Mouse (Mus musculus) hindbrain, embryonic 11.5 days (tissue): Measurements from ENCODE around the gene Adal. TPM values are rescaled to one million over a fixed set of nuclear protein-coding genes. Genes with fewer than 3 reads are reported as not detected.

Experiments used
- ATAC-seq: fragments of 200-750 bp; cut with Nextera tagmentation; 2 replicates; pipeline ENCODE4 v1.8.0; 2017; ENCODE audit warnings: mild to moderate bottlenecking, moderate TSS enrichment, moderate library complexity; ENCODE audit not compliant: low FRiP score
- DNase-seq: peaks from one replicate; pipeline ENCODE4 v3.0.0-alpha.2; 2015; ENCODE audit warnings: low spot score
- H3K27ac ChIP-seq: fragments of 300-500 bp; sonication (generic); 2 replicates; pipeline ENCODE4 v1.5.1; 2014; ENCODE audit warnings: mild to moderate bottlenecking, low read depth, low read length
- H3K27me3 ChIP-seq: fragments of 300-500 bp; sonication (generic); 2 replicates; pipeline ENCODE4 v1.6.1; 2014; ENCODE audit warnings: mild to moderate bottlenecking, low read length, moderate library complexity, mixed read lengths; ENCODE audit not compliant: control insufficient read depth, insufficient read depth
- H3K36me3 ChIP-seq: fragments of 300-500 bp; sonication (generic); 2 replicates; pipeline ENCODE4 v1.6.1; 2014; ENCODE audit warnings: mild to moderate bottlenecking, low read length, moderate library complexity, mixed read lengths; ENCODE audit not compliant: control insufficient read depth, insufficient read depth
- H3K4me1 ChIP-seq: fragments of 300-500 bp; sonication (generic); replicated peaks from 2 replicates; pipeline ENCODE4 v1.6.1; 2014; ENCODE audit warnings: low read length, mixed read lengths; ENCODE audit not compliant: control insufficient read depth, insufficient read depth
- H3K4me2 ChIP-seq: fragments of 300-500 bp; sonication (generic); replicated peaks from 2 replicates; pipeline ENCODE4 v1.6.1; 2014; ENCODE audit warnings: mild to moderate bottlenecking, low read depth, low read length
- H3K4me3 ChIP-seq: fragments of 300-500 bp; sonication (generic); 2 replicates; pipeline ENCODE4 v1.5.1; 2014; ENCODE audit warnings: low read depth, low read length
- H3K9ac ChIP-seq: fragments of 300-500 bp; sonication (generic); 2 replicates; pipeline ENCODE4 v1.6.1; 2014; ENCODE audit warnings: low read depth, low read length
- H3K9me3 ChIP-seq: fragments of 300-500 bp; sonication (generic); 2 replicates; pipeline ENCODE4 v1.6.1; 2016; ENCODE audit warnings: low read length; ENCODE audit not compliant: control insufficient read depth
- WGBS: fragments of 180-500 bp; shearing (Covaris S2); extraction: QIAGEN DNeasy Blood & Tissue Kit; methylation state at CpG from one replicate; pipeline ENCODE4 v1.1.7; 2014; 5-methylcytosine and 5-hydroxymethylcytosine counted together
- polyA plus RNA-seq: library from polyadenylated mRNA; unstranded; fragments of >200 nt; fragmentation: Nextera tagmentation; extraction: Ambion mirVana; gene quantifications from 2 replicates; pipeline ENCODE4 v1.2.1, GENCODE M21; 2014

The Adal gene
- polyA plus RNA-seq, 1 experiment from 2014 or later = 33.7 TPM

DNA sequence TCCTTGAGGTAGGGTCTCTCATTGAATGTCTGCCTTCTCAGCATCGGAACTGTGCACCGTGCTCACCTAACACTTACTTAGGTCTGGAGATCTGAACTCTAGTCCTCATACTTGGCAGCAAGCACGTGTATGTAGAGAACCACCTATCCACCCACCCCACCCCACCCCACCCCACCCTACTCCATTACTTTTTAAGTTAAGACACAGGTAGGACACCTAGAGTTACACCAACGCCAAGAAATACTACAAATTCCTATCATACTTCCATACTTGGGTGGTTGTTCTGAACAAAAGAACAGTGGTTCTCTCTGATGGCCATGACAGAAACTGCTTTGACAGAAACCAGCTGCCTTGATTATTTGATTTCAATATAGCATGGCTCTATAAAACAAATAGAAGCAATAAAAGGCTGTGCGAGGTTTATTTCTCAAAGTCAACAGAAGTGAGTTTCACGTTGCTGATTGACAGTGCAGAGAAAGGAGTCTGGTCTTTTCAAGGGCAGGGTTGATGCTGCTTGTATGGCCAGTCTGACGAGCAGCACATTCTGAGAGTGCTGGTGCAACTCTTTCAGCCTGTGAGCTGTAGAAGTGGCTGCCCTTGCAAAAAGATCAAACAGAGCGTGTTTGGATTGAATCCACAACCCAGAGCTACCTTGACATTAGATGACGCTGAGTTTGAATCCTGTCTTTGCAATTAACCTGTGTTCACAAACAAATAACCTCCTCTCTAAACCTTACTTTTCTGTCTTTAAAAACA lies 11.2 kb upstream of the Adal start:
- ATAC-seq (no peak), DNase-seq (no peak)
- Histone ChIP-seq H3K9me3 (no peaks in the 10 kb centered on the region), H3K36me3 (no peaks in the 10 kb centered on the region), H3K27me3 (no peaks in the 10 kb centered on the region), H3K4me2 (no peak overlapping the region), H3K9ac (no peak overlapping the region), H3K27ac (no peak overlapping the region), H3K4me1 (no peaks in the 10 kb centered on the region), H3K4me3 (no peak overlapping the region)
- WGBS = 76% methylated on average over 9 of the region's 9 CpGs

DNA sequence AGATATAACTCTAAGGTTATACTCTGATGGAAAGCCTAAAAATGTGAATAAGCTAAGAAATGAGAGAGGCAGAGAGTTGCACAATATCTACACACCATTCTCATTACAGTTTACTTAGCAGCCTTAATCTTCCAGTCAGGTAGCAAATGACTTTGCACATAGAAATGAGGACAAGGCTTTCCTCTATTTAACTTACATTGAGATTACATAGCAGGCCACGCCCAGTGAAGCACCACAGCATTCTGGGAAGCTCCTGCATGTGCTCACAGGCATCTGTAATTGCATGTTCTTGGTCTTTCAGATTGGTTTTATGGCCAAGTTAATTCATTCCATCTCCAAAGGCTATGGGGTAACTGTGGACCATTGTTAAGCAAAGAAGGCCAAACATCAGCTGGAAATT lies 7.4 kb upstream of the Adal start:
- WGBS = 74% methylated on average over 1 of the region's 1 CpGs
- no peaks in the 10 kb centered on the region for H3K4me1 ChIP-seq

DNA sequence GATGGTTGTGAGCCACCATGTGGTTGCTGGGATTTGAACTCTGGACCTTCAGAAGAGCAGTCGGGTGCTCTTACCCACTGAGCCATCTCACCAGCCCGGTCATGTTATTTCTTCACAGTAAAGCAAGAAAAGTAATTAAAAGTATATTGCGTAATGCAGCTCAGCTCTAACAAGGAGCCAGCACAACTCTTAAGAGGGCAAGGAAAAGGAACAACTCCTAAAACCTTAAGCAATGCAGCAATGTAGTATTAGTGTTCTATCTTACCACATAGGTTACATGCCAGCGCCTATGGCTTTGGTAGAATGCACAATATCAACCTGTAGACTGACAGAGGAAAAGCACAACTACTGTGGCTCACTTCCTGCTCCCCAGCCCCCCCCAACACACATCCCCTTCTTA lies 2.9 kb upstream of the Adal start:
- Histone ChIP-seq H3K27ac (no peak overlapping the region), H3K9me3 (no peaks in the 10 kb centered on the region), H3K4me1 (peaks cover 5% of the 10 kb centered on the region; the same call in 1 of the 2 replicates), H3K36me3 (0 out of 2 replicates have a peak, but pooled peaks cover 5% of the 10 kb centered on the region), H3K4me3 (no peak overlapping the region), H3K9ac (no peak overlapping the region), H3K27me3 (no peaks in the 10 kb centered on the region), H3K4me2 (no peak overlapping the region)
- no peak for ATAC-seq
- DNase-seq = no peak
- WGBS = 93% methylated on average over 4 of the region's 4 CpGs

More for the DNA sequence above, 7.4 kb upstream of the Adal start:
- no peaks in the 10 kb centered on the region for H3K9me3 ChIP-seq
- no peak overlapping the region for H3K9ac ChIP-seq
- DNase-seq (no peak), ATAC-seq (no peak)
- H3K4me2 ChIP-seq = no peak overlapping the region
- no peak overlapping the region for H3K27ac ChIP-seq
- no peak overlapping the region for H3K4me3 ChIP-seq
- no peaks in the 10 kb centered on the region for H3K36me3 ChIP-seq
- H3K27me3 ChIP-seq = no peaks in the 10 kb centered on the region

DNA sequence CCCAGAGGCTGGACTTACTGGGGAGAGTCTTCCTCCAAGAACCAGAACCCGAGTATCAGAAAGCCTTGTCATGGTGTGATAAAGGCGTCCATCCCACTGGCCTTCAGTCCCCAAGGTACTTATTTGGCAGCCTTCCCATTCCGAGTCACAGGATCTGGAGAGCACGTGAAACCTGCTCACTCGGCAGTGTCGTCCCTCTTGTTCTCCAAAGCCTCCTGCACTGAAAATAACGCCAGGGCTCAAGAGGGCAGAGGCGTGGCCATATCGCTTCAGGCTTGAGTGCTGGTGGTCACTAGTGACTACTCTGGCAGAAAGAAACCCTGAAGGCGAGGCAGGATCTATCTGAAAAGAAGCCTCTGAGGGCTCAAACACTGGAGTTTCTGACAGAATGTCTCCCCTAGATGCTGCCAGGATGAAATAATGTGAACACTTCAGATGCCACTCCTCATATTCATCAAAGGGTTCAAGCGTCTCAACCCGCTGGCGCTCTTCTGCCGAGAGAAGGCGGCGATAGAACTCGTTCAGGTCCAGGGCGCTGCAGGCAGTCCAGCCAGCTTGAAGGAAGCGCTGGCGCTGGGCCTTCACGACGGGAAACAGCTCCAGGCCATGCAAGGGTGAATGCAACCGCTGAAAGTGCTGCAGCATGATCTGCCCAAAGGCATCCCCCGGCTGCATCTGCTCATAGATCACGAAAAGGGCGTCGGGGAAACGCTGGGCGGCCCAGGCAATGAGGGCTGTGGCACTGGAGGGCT lies 786 bp upstream of the Adal start:
- H3K4me1 ChIP-seq = peaks cover 5% of the 10 kb centered on the region; the same call in 1 of the 2 replicates
- H3K4me3 ChIP-seq = peak overlapping the region; percentile 60
- peak overlapping the region; percentile 83 for H3K9ac ChIP-seq
- DNase-seq (no peak), ATAC-seq (peak; percentile 17)
- no peaks in the 10 kb centered on the region for H3K9me3 ChIP-seq
- 58% methylated on average over 29 of the region's 29 CpGs for WGBS
- H3K36me3 ChIP-seq = 0 out of 2 replicates have a peak, but pooled peaks cover 5% of the 10 kb centered on the region
- no peaks in the 10 kb centered on the region for H3K27me3 ChIP-seq
- H3K4me2 ChIP-seq = peak overlapping the region; percentile 62
- H3K27ac ChIP-seq = peak overlapping the region; percentile 95

DNA sequence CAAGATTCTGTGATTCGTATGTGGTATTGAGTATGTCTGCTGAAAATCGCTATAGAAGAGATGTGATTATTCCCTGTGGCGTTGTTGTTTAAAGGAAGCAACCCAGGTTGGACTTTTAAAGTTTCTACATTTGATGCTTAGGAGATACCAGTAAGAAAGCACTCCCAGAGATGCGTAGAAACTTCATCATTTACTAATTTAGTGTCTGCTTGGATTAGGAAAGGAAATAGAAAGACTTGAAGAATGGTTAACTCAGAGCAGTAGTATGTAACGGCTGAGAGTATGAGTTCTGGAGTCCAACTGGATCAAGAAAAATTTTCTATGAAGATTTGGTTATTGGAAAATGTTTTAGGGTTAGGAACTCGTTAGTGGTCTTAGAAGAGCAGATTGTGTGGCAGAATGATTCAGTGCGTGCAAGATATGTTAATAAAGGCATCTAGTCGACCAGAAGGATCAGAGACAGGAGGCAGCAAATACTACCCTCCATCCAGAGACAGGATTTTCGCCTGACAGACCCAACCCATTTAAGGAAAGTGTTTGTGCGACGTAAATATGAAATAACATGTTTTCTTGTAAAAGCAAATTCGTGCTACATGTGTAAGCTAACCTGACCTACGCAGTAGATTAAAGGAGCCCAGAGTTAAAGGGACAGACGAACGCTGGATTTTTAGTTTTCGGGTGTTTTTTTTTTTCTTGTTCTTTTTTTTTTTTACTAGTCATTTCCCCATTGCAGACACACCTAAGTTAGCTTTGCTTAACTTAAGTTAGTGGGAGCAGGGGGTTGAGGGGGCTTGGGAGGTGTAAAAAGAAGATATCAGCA lies 1.2 kb downstream of the Adal start:
- H3K36me3 ChIP-seq = 0 out of 2 replicates have a peak, but pooled peaks cover 5% of the 10 kb centered on the region
- DNase-seq = no peak

DNA sequence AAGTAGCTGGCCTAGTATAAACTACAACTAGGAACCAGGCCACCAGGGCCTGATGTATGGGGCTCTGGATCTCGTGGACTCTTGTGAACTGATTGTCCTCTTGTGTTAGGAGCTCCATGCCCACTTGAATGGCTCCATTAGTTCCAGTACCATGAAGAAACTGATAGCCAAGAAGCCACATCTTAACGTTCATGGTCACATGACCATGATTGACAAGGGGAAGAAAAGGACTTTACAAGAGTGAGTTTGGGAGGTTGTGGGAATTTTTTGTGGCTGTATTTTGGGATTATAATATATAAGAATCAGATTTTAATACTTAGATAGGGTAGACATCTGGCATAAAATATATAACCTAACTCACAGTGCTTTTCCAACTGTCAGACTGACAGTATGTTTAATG lies 2.2 kb downstream of the Adal start:
- H3K27ac ChIP-seq = no peak overlapping the region
- whole genome bisulfite sequencing = 59% methylated on average over 2 of the region's 2 CpGs
- peaks cover 5% of the 10 kb centered on the region; the same call in 1 of the 2 replicates for H3K4me1 ChIP-seq
- no peak overlapping the region for H3K4me2 ChIP-seq
- no peaks in the 10 kb centered on the region for H3K9me3 ChIP-seq
- H3K4me3 ChIP-seq = no peak overlapping the region
- DNase-seq (no peak), ATAC-seq (no peak)
- no peaks in the 10 kb centered on the region for H3K27me3 ChIP-seq
- no peak overlapping the region for H3K9ac ChIP-seq
- 0 out of 2 replicates have a peak, but pooled peaks cover 5% of the 10 kb centered on the region for H3K36me3 ChIP-seq

More for the DNA sequence above, 1.2 kb downstream of the Adal start:
- H3K4me3 ChIP-seq = peak overlapping the region; percentile 60
- peaks cover 5% of the 10 kb centered on the region; the same call in 1 of the 2 replicates for H3K4me1 ChIP-seq
- no peak overlapping the region for H3K27ac ChIP-seq
- peak overlapping the region; percentile 83 for H3K9ac ChIP-seq
- 79% methylated on average over 16 of the region's 16 CpGs for WGBS
- H3K9me3 ChIP-seq = no peaks in the 10 kb centered on the region
- no peak for ATAC-seq
- H3K27me3 ChIP-seq = no peaks in the 10 kb centered on the region
- H3K4me2 ChIP-seq = peak overlapping the region; percentile 62

DNA sequence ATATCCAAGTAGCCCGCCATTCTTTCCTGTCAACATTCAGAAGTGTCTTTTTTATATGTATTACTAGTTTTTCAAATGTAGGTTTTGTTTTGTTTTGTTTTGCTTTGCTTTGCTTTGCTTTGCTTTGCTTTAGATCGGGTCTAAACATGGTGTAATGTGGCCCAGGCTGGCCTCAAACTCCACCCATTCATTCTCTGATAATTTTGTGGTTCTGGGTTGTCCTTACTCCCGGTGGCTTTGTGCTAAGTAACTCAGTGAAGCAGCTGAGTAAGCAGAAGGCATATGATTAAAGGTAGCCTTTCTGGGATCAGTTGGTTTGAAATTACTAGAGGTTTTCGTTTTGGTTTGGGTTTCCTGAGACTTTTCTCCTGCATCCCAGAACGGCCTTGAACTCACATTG lies 9.5 kb downstream of the Adal start:
- no peaks in the 10 kb centered on the region for H3K36me3 ChIP-seq
- ATAC-seq = no peak

DNA sequence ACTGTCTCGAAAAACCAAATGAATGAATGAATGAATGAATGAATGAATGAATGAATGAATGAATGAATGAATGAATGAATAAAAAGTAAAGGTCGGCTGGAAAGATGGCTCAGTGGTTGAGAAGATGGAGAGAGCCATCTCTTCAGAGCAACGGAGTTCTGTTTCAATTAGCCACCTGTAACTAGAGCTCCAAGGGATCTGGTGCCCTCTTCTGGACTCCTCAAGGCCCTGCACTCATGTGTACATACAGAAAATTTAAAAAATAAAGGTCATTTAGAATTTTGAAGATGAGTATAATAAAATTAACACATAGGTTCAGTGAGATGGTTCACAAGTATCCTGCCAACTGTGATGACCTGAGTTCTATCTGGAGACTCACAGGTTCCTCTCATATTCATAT lies 12.9 kb downstream of the Adal start:
- Histone ChIP-seq H3K9me3 (no peaks in the 10 kb centered on the region), H3K27me3 (no peaks in the 10 kb centered on the region), H3K27ac (no peak overlapping the region), H3K4me1 (no peaks in the 10 kb centered on the region), H3K4me2 (no peak overlapping the region), H3K36me3 (peaks cover 3% of the 10 kb centered on the region; the same call in 1 of the 2 replicates), H3K9ac (no peak overlapping the region), H3K4me3 (no peak overlapping the region)
- 86% methylated on average over 3 of the region's 3 CpGs for WGBS
- no peak for DNase-seq
- ATAC-seq = no peak

More for the DNA sequence above, 9.5 kb downstream of the Adal start:
- Histone ChIP-seq H3K27ac (no peak overlapping the region), H3K4me1 (no peaks in the 10 kb centered on the region), H3K9me3 (no peaks in the 10 kb centered on the region), H3K27me3 (no peaks in the 10 kb centered on the region), H3K4me2 (no peak overlapping the region), H3K9ac (no peak overlapping the region), H3K4me3 (no peak overlapping the region)
- 85% methylated on average over 5 of the region's 5 CpGs for WGBS
- DNase-seq = no peak
